Mouse (Mus musculus) spleen, adult 12 weeks (tissue): ENCODE measurements around the gene Trp53i13.
A peak's percentile ranks its signal among the peaks of the same experiment; 100 is the strongest.

Experiments
- DNase-seq: peaks from one replicate; pipeline ENCODE4 v3.0.0; 2022; ENCODE audit warnings: low spot score

The Trp53i13 gene

DNA sequence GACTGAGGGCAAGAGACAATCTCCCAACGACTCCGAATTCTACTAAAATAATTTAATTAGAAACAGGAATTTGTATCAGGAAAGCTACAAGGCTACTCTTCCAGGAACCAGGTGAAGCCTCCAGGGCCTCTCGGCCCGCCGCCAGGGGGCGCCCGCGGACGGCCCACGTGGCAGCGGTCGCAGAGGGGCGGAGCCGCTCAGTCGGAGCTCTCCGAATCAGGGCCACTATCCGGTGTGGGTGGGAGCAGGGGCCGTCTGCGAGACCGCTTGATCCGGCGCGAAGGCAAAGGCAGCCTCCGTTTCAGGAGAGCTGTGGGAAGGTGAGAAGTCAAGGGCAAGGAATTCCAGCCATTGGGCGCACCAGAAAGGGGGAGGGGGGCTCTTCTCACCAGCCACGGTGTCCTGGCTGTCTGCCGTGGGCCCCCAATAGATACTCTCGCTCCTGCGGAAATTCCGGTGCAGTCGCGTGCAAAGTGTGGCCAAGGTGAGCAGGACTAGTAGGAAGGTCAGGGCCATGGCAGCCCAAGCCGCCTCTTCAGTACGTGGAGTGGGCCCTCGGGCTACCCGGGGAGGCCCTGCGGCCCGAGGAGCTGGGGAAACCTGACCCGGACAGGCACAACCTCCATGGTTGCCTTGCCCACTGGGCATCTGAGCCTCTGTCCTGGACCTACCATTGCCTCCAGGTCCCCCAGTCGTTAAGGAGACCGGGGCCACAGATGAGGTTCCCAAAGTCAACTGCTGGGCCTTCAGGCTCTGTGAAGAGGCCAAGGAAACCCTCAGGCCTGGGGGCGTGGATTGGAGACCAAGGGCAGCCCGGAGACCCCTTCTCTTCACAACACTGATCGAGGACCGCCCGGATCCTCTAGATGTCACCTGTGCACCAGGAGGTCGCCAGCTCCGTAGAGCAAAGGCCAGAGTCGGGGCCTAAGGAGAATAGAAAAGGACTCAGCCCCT lies 7.4 kb downstream of the Trp53i13 start:
- DNase-seq: peak; percentile 76

DNA sequence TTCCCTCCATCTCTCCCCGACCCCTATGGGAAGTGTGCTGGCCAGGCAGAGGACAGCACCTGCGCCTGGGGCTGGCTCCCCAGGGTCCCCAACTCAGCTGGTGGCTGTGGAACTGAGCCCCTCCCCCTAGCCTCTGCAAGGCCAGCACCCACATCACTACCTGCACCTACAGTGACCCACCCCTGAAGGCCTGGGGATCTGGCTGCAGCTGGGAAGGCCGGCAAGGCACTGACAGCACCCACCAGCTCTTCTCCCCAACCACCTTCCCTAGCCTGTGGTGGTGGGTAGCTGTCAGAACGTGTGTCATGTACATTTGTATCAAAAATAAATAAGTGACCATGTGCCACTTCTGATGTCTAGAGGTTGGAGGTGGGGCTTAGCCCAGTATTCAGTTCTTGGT lies 8.4 kb downstream of the Trp53i13 start:
- DNase-seq: no peak

DNA sequence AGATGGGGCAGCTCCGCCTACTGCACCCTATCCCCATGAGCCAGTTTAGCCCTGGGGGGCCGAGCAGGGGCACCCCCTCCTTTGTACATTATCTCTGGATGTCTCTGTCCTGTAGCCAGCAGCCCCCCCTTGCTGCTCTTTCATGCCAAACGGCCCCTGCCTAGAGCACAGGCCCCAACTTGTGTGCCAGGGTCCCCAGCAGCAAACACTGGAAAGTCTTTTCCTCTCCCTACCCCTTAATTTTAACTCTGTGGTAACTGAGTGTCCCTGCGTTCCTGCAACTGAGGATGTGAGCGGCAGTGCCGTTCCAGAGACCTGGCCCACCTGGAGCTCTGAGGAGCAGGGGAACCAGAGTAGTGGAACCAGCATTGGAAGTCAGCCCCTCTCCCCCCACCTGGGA lies 8.8 kb downstream of the Trp53i13 start:
- no peak for DNase-seq

DNA sequence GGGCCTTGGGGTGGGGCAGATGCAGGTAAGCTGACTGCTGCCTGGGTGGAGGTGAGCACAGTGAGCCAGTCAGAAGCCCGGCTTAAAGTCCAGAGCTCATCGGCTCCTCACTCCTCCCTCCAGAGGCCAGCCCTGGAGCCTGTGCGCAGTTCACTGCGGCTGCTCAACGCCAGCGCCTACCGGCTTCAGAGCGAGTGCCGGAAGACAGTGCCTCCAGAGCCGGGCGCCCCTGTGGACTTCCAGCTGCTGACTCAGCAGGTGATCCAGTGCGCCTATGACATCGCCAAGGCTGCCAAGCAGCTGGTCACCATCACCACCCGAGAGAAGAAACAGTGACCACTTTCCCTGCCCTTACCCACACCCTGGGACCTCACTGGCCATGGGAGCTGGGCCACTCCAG lies 9.5 kb downstream of the Trp53i13 start:
- no peak for DNase-seq

DNA sequence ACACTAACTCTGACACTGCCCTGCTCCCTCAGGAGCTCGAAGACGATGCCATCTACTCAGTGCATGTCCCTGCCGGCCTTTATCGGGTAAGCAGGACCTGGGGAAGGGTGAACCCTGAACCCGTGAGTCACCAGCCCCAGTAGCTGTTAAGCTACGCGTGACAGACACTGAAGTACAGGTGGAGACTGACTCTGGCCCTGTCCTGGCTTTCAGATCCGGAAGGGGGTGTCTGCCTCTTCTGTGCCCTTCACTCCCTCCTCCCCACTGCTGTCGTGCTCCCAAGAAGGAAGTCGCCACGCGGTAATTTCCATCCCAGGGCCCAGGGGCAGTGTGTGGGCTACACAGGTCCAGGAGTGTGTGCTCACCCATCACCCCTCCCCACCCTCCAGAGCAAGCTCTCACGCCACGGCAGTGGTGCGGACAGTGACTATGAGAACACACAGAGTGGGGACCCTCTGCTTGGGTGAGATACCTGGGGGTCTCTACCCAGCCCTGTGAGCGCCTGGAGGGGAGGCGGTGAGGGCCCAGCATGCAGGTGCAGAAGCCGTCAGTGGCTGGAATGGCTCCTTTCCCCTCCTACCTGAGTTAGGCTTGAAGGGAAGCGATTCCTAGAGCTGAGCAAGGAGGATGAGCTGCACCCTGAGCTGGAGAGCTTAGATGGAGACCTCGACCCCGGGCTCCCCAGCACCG lies 10.3 kb downstream of the Trp53i13 start:
- DNase-seq: no peak

DNA sequence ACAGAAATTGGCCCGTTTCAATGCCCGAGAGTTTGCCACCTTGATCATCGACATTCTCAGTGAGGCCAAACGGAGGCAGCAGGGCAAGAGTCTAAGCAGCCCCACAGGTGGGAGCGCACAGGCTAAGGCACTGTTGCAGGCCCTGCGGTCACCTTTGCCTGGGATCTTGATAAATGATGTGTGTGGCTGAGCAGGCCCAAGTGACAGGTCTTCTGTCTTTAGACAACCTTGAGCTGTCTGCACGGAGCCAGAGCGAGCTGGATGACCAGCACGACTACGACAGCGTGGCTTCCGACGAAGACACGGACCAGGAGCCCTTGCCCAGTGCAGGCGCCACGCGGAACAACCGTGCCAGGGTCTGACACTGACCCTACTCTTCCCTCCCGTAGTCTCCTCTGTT lies 11.4 kb downstream of the Trp53i13 start:
- DNase-seq: no peak

DNA sequence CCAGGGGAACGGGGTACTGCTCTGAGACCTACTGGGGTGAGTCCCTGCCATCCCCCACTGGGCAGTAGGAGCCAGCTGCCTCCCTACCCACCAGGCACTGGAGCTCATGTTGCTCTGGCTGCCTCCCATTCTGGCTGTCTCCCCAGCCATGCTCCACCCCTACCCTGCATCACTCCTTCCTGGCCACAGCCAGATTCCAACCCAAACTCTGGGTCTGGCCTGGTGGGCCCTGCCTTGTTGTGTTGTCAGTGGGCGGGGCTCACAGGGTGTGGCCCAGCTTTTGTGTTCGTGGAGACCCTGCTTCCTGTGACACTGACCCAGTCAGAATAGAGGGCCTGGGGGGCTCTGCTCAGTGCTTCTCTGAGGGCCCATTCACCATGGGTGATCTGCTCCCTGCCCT lies 12.3 kb downstream of the Trp53i13 start:
- no peak for DNase-seq

DNA sequence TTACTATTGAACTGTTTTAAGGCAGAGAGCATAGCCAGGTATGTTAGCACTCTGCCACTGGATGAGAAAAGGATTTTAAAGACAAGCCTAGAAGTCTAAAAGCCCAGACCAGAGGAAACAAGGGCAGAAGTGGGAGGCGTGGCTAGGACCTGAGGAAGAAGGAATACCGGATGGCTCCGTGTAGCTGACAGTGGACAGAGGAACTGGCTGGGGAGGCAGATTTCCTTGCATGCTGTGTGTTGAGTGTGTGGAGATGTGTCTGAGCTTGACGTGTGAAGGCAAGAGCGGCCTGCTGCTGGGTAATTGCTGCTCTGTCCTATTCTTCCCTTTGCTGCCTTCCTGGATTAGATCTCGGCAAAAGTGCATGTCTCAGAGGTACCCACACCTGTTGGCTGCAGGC lies 13.3 kb downstream of the Trp53i13 start:
- no peak for DNase-seq

DNA sequence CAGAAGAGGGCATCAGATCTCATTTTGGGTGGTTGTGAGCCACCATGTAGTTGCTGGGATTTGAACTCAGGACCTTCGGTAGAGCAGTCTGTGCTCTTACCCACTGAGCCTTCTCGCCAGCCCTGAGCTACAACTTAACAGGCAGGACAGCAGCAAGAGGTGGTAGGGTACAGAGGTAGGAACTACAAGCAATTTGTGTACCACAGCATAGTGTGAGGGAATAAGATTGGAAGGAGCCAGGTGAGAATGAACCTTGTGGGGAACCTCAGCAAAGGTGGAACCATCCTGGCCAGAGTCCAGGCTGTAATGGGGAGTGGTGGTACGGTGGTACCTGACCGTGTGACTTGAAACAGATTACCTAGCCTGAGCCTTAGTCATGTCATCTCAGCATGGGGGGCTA lies 13.8 kb downstream of the Trp53i13 start:
- DNase-seq: no peak

DNA sequence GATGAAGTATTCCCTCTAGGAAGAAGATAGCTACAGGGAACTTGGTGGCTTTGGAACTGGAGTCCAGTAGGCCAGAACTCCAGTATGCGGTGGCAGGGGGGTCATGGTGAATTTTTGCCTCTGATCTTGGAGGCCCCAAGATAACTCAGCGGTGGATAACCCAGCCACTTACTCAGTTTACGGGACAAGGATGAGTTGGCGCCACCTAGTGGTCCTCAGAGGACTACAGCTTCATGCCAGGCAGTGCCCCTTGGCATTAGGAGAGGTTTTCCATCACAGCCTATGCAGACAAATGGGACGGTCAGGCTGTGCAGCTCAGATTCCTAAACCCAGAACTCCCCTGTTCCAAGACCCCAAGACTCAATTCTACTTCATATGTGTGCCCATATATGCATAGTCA lies 14.4 kb downstream of the Trp53i13 start:
- peak; percentile 67 for DNase-seq

DNA sequence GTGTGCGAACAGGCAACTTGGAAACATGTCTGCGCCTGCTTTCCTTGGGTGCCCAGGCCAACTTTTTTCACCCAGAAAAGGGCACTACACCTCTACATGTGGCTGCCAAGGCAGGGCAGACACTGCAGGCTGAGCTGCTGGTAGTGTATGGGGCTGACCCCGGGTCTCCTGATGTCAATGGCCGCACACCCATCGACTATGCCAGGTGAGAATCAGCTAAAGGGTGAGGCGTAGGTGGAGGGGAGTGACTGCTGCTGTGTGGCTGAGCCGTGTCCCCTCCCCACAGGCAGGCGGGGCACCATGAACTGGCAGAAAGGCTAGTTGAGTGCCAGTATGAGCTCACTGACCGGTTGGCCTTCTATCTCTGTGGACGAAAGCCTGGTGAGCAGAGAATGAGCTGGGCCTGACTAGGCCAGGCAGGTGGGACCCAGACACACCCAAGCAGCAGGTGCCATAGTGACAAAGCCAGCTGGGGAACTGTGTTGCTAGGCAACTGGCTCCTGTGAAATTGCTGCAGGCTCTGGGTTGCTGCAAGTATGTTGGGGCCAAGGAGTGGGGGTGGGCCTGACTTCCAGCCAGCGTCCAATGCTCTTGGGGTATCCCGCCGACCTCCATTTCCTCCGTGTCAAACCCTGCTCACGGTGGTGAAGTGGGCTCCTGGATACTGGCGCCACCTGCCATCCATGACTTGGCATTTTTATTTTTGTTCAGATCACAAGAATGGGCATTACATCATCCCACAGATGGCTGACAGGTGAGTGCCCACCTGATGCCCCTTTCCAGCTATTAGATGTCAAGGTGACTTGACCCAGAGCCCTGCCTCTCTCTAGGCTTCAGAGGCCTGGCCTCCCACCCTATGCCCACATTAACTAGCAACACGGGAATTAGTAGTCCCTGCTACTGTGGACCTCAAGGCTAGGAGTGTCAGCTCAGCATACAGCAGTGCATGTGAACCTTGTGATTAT lies 15.1 kb downstream of the Trp53i13 start:
- no peak for DNase-seq

DNA sequence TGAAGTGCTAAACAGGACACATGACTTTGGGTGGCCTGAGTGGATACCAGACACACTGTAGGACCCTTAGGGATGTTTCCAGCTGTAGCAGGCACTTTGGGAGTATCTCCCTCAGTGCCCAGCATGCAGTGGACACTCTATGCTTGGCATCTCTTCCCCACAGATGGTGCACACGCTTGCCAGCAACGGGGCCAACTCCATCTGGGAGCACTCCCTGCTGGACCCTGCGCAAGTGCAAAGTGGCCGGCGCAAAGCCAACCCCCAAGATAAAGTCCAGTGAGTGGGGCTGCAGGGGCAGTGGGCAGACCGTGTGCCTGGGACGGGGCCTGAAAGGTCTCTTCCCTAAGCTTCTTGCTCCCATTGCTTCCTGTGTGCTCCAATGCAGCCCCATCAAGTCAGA lies 16.4 kb downstream of the Trp53i13 start:
- no peak for DNase-seq

DNA sequence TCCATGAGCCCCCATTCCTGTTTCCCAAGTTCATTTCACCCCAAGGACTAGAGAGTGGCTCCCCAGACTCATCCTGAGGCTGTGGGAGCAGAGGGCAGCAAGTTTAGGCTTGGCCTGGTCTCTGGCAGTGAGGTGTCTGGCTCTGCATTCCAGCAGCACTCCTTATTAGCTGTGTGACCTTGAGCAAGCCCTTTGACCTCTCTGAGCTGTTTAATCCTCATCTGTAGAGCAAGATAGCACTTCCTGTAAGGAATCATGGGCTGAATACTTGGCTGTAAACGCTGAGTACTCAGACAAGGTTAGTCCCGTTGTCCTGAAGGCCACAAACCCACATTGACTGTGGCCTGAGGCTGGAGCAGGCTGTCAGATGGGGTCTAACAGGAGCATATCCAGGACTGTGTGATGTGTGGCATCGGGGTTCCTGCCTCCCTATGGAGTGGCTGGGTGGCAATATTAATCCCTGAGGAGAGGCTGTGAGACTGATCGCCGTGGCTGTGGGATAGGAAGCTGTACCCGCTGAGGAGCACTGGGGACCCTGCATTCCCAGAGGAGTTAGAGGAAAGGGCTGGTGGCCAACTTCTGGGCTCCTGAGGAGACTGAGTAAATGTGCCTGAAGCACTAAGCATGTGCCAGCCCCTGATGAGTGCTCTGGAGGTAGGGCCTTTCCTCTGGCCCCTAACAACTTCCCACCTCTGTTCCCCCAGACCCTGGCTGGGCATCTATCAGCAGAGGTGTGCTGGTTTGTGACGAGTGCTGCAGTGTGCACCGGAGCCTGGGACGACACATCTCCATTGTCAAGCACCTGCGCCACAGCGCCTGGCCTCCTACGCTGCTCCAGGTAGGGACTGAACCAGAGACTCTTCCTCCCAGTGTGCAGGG lies 17.3 kb downstream of the Trp53i13 start:
- DNase-seq: no peak

DNA sequence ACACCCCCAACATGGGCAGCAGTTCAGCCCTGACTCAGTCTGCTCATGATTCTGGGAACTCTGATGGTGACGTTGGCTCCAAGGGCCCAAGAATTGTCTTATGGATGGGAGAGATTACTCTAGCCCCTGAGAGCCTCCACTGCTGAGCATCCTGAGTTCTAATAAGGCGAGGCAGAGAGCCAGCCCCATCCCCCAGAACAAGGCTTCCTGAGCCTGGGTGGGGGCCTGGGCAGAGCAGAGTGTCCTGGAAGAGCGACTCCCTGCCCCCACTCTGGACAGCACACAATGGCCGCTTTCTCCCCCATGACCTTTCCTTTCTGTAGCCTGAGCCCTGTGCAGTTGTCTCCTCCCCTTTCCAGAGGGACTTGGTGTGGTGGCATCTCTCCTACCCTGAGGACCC lies 17.9 kb downstream of the Trp53i13 start:
- no peak for DNase-seq

DNA sequence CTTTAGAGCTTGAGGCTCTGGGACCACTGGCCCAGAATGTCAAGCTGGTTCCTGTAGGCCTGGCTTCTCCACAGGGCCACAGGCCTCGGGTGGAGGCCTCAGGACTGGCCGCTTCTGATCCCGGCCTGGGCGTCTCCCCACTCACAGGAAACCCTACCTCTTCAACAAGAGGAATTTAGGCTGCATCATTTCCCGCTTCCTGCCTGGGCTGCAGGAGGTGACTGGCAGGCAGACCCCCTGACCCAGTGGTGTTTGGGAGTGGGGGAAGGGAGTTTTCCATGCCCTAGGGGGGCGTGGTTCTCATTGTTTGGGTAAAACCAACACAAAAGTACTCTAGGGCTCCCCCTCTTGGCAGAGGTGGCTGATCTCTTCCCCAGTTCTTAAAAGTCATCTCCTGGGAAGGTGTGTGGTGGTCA lies 18.4 kb downstream of the Trp53i13 start:
- no peak for DNase-seq

DNA sequence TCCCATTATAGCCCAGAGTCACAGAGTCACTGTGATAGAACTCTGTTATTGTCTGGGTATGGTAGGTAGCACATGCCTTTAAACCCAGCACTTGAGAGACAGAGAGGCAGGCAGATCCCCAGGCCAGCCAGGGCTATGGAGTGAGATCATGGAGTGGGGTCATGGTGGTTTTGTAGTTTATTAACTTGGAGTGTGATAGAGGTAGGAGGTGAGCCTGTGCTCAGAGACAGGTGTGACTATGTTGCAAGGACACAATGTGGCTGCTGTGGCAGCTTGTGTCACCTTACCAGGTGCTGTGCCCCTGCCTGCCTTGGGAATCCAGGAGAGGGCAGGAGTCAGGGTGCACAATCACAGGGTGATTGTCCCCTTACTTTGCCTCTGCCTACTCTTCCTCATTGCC lies 20.3 kb downstream of the Trp53i13 start:
- no peak for DNase-seq

DNA sequence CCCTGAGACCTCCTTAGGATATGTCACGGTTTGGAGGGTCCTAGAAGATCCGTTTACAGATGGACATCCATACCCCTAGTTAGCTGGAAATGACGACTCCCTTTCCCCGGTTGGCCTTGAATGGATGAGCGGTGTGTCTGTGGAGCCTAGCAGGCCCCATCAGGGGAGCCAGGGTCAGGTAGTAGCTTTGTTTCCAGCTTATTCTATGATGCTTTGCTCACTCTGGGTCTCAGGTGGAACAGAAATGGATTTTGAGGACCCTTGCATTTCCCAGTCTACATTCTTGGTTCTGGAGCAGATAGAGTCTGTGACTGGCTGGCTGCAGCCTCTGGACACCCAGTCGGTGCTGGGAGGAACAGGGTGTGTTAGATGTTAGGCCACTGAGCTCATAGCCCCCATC lies 21.0 kb downstream of the Trp53i13 start:
- DNase-seq: no peak

DNA sequence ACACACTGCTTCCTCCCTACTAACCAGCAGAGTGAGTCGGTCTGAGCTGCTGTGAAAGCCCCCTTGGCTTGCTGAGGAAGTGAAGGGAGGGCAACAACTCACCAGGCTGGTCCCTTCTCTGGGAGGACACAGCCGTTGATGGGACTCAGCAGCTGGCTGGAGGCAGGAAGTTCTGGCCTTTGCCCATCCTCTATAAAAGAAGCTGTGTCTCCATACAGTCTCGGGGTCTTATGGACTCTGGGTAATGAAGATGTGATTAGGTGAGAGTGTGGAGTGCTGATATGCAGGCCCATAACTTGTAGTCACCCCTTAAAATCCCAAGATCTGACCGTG lies 21.5 kb downstream of the Trp53i13 start:
- no peak for DNase-seq

DNA sequence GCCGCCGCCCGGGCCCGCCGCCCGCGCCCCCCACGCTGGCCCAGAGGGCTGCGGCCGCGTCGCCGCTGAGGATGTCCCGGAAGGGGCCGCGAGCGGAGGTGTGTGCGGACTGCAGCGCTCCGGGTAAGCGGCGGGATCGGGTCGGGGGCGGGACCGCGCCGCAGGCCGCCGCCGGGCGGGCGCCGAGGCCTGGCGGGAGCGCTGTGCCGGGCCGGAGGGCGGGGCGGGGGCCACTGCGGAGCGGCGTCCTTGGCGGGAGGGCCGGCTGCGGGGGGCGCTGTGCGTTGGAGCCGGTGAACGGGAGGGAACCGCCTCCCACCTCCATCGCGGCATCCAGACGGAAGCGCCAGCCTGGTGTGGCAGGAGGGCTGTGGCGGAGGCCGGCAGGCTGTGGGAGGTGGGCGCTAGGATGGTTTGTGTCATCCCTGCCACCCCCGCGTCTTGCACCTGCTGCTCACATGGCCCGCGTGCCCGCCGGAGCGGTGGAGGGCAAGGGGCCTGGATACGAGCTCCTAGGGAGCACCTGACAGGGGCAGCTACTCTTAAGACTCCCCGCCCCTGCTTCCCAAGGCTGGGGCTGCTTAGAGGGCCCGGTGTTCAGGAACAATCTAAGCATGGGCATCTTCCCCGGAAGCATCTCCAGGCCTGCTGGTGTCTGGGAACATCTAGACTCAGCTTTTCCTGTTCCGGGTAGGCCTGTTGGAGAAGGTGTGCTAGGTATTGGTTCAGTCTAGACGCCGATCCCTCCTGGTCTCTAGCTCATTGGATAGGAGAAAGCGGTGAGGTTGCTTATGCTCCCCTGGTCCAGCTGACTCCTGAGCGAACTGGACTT lies 22.1 kb downstream of the Trp53i13 start, which contains the start of gene Git1:
TSS of gene Git1 (plus strand) at position 51 of the 832 bp plus-strand sequence.
- no peak for DNase-seq

DNA sequence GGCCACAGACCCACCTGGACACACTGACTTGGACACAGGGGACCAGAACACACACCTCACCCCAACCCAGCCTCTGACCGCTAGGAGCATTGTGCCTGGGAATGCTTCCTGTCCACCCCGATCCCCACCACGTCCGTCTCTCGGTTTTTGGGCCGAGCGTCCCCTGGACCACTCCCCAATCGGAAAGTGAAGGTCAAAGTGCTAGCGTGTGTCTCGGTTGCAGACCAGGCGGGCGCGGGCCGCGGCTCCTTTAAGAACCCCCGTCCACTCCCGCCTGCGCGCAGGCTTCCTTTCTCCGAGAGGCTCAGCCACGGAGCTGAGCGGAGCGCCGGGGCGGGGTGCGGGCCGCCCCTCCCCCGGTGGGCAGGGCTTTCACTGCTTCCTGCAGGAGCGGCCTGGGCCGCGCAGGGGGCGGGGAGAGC lies 22.9 kb downstream of the Trp53i13 start:
- DNase-seq: peak; percentile 84
